Mouse (Mus musculus) kidney, postnatal 14 days (tissue): Measurements from ENCODE around the gene Btf3.
A peak's percentile ranks its signal among the peaks of the same experiment; 100 is the strongest.

Experiments
- DNase-seq: peaks from one replicate; pipeline ENCODE4 v3.0.0; 2022; ENCODE audit warnings: mixed read lengths

Btf3 gene

GRCm38 (mm10) chr13:98336205-98336604, 19.4 kb upstream of the Btf3 start:
- DNase-seq: no peak

GRCm38 (mm10) chr13:98332106-98332505, 15.3 kb upstream of the Btf3 start:
- DNase-seq: peak; percentile 33

- DNase-seq: no peak
These were observed 8.2 kb upstream of the Btf3 start for GRCm38 (mm10) chr13:98325034-98325433.

GRCm38 (mm10) chr13:98317911-98318310, 1.1 kb upstream of the Btf3 start:
- no peak for DNase-seq

- no peak for DNase-seq
These were observed 456 bp upstream of the Btf3 start for GRCm38 (mm10) chr13:98317246-98317677.

GRCm38 (mm10) chr13:98316140-98316479, 696 bp downstream of the Btf3 start:
- no peak for DNase-seq

- DNase-seq: no peak
These were observed 1.7 kb downstream of the Btf3 start for GRCm38 (mm10) chr13:98315124-98315523.

- no peak for DNase-seq
These were observed 3.2 kb downstream of the Btf3 start for GRCm38 (mm10) chr13:98313631-98314030.

- DNase-seq: no peak
These were observed 5.2 kb downstream of the Btf3 start for GRCm38 (mm10) chr13:98311597-98311996.

- no peak for DNase-seq
These were observed 8.1 kb downstream of the Btf3 start for GRCm38 (mm10) chr13:98308724-98309123.

GRCm38 (mm10) chr13:98308004-98308403, 8.8 kb downstream of the Btf3 start:
- DNase-seq: no peak

GRCm38 (mm10) chr13:98306852-98307475, 9.8 kb downstream of the Btf3 start:
- DNase-seq: no peak

GRCm38 (mm10) chr13:98306393-98306792, 10.4 kb downstream of the Btf3 start:
- no peak for DNase-seq

- no peak for DNase-seq
These were observed 11.5 kb downstream of the Btf3 start for GRCm38 (mm10) chr13:98305257-98305656.

- DNase-seq: peak; percentile 76
These were observed 17.7 kb downstream of the Btf3 start for GRCm38 (mm10) chr13:98298833-98299758.

- DNase-seq: no peak
These were observed 18.8 kb downstream of the Btf3 start for GRCm38 (mm10) chr13:98297883-98298482.

GRCm38 (mm10) chr13:98296072-98296471, 20.7 kb downstream of the Btf3 start:
- no peak for DNase-seq

- no peak for DNase-seq
These were observed 25.1 kb downstream of the Btf3 start for GRCm38 (mm10) chr13:98291712-98292111.

GRCm38 (mm10) chr13:98290719-98291118, 26.1 kb downstream of the Btf3 start:
- no peak for DNase-seq

- no peak for DNase-seq
These were observed 35.7 kb downstream of the Btf3 start for GRCm38 (mm10) chr13:98280990-98281650.

- no peak for DNase-seq
These were observed 37.1 kb downstream of the Btf3 start, which contains the start of gene Gm21976 for GRCm38 (mm10) chr13:98279686-98280085. Gm21976 (plus strand) TSS chr13:98279887.

GRCm38 (mm10) chr13:98277501-98277900, 39.3 kb downstream of the Btf3 start:
- DNase-seq: no peak

- no peak for DNase-seq
These were observed 40.6 kb downstream of the Btf3 start for GRCm38 (mm10) chr13:98276253-98276652.
